Mouse (Mus musculus) left cerebral cortex, adult 2 months (tissue): ENCODE measurements at regions not wholly inside any gene's neighbourhood (a gene's known extent, or its start where the extent isn't known, plus 50 kb on each side); places are given as distances from the start of the nearest gene placed in this dataset.

Experiments
- DNase-seq, 2 experiments: peaks; one replicate each; pipeline ENCODE4 v3.0.0; 2021 to 2022; ENCODE audit warnings: low spot score in 2 of 2, mixed read lengths in 1 of 2; ENCODE audit errors: extremely low spot score in 1 of 2
- H3K27ac ChIP-seq: fragments of 200-600 bp; 2 replicates; pipeline ENCODE4 v1.8.1; 2022
- H3K4me3 ChIP-seq: fragments of 200-600 bp; 2 replicates; pipeline ENCODE4 v1.8.1; 2022
- CTCF ChIP-seq: fragments of 200-600 bp; IDR thresholded peaks from 2 replicates; pipeline ENCODE4 v1.8.1; 2022; ENCODE audit warnings: antibody characterized with exemption, mild to moderate bottlenecking, moderate library complexity
- intact Hi-C: fragments of 180-260 bp; cut with DNase I; formaldehyde crosslinking; loops from one replicate; pipeline ENCODE4 v1.15.1; 2025

DNA sequence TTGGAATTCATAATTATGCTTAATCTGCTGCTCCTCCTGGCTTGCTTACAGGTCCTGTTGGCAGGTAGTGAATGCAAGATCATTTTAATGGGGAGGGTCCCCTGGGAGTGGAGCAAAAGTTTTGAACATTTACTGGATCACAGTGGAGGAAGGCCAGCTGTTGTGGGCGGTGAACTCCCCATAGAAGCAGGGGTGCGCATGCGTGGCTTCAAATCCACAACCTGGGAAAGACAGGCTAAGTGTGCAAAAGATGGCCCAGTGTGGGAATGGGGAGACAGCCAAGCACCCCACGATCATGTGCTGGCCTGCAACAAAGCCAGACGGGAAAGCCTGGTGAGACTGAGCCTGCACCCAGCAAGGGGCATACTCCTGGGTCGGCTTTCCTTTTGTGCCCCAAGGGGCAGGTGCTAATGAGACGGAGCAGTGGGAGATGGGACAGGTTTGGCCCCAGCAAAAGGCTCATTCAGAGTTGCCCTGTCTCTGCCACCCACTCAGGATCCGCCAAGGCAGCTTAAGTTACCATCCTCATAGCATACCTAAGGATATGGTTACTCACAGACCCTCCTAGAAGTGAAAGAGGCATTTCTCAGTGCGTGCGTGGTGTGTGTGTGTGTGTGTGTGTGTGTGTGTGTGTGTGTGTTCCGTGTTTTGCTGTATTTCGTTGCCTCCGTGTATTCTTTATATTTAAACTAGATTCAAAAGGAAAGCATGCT, 412.3 kb downstream of the Epha4 start:
- no peak for TF ChIP-seq CTCF
- intact Hi-C loops = no loop called here
- no peak for DNase-seq
- no peak overlapping the region for H3K4me3 ChIP-seq
- H3K27ac ChIP-seq = no peak overlapping the region

DNA sequence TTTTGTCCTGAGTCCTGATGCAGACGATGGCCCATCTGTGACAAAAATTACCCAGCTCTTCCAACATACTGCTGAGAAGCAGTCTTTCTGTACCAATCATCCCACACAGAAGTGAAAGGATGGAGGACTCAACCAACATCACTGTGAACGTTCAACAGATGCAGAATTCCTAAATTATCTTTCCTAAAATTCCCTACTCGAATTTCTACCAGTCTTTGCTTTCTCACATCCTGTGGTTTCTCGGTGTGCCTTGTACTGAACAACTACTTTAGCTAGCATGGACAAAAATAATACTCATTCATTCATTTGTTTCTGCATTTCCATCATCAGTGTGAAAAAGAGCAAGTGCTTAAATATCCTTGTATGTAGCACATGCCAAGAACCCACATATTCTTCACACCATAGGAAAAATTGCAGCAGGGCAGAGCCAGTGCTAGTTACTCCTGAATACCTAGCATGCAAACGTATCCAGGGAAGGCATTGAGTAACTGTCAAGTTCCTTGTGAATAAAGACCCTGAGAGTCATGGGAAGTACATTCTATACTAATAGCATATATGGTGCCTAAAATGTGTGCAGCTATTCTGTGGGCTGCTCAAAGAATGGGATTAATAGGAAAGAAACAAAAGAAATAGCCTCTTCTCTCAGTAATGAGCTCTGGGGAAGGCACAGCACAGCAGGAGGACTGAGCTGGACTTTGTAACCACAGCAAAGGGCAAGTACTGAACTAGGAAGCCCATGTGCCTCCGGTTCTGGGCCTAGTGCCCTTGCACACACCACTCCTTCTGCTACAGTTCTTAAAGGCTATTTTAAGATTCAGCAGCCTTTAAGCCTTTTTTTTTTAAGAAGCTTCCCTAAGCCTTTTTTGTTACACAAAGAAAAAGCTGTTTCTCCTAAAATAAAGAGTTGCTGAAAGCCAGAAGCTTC, 404.8 kb downstream of the Epha4 start:
- intact Hi-C loops = loop anchor here (5.0 to 10.0 kb wide), 2 partner anchors 407 to 625 kb away; partner anchors contain the start of gene Epha4
- no peak for TF ChIP-seq CTCF
- Histone ChIP-seq H3K27ac (peak overlapping the region; percentile 66), H3K4me3 (no peak overlapping the region)
- peak in 1 of 2 experiments; percentile 13 for DNase-seq

DNA sequence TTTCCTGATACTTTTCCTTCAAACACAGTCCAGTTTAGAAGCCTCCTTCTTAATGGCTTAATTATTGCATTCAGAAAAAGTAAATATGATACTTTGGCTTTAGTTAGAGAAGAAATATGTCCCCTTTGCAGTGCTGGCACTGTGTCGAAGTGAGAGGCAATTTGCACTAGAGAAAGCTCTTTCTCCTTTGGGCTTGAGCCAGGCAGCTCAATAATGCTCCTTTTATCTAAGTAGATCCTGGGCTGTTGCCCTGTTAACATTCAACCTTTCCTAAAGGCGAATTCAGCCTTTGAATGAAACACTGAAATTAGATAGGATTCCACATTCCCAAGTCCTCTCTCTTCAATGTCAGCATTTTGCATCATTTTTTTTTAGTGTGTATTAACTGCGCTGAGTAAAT, 386.5 kb downstream of the Epha4 start:
- Histone ChIP-seq H3K4me3 (no peak overlapping the region), H3K27ac (no peak overlapping the region)
- TF ChIP-seq CTCF = no peak
- DNase-seq = no peak
- intact Hi-C loops = no loop called here

DNA sequence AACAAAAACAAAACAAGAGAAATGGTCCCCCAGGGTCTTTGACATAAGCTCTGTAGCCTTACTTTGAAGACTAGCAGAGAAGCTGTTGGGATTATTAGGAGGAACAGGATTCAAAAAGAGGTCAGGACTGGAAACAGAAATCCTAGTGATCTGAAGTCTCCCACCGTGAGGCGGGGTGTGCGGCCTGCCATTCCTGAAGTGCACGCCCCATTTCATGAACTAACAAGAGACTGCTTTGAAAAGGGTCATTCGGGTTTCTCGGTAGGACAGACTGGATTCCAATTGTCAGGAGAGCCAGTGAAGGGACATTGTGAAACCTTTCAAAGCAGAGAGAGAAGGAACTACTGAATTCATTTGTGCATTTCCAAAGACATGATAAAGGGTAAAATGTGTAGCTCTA, 377.2 kb downstream of the Epha4 start:
- H3K27ac ChIP-seq = no peak overlapping the region
- no peak for DNase-seq
- intact Hi-C loops = no loop called here
- H3K4me3 ChIP-seq = no peak overlapping the region
- no peak for TF ChIP-seq CTCF

DNA sequence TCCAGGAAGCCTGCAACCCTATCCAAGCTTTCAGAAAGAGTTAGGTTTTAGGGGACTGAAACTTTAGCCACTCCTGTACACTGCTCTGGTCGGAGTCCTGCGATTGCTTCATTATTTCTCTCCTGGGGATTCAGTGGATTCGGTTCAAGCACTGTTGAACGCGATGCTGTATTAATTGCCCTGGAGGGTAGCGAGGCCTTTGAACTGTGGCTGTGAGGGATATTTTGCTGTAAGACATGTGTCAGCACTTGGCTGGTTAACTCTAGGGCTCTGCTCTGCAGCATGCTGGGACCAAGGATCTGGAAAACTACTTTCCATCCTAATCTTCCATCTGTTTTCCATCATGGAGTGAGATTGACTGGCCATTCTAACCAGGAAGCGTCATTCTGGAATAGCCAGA, 374.0 kb downstream of the Epha4 start:
- TF ChIP-seq CTCF = no peak
- no peak for DNase-seq
- intact Hi-C loops = no loop called here
- no peak overlapping the region for H3K27ac ChIP-seq
- no peak overlapping the region for H3K4me3 ChIP-seq

DNA sequence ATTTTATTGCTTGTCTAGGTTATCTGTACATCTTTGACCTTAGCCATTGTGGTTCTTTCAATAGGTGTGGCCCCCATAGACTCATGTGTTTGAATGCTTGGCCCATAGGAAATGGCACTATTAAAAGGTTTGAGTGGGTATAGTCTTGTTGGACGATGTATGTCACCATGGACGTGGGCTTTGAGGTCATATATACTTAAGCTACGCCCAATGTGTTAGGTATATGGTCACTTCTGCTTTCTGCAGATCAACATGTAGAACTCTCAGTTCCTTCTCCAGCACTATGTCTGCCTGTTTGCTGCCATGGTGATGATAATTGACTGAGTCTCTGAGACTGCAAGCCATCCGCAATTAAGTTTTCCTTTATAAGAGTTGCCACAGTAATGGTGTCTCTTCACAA, 366.8 kb downstream of the Epha4 start:
- TF ChIP-seq CTCF = no peak
- Histone ChIP-seq H3K27ac (no peak overlapping the region), H3K4me3 (no peak overlapping the region)
- intact Hi-C loops = no loop called here
- no peak for DNase-seq

DNA sequence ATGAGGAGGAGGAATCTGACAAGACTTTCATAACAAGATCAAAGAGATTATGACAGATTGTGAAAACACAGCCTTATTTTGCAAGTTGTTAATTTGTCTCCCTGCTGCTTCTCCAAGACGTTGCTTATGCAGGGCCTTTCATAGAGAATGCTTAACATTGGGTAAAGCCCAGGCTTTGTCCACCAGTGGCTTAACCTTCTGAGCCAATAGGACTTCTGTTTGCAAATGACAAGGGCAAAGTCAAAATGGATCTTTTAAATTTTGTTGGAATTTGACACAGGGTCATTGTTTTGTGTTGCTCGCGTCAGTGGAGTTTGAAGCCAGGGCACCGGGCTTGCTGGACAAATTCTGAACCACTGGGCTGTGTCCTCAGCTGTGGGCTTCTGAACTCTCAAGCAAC, 346.6 kb downstream of the Epha4 start:
- Histone ChIP-seq H3K4me3 (no peak overlapping the region), H3K27ac (no peak overlapping the region)
- intact Hi-C loops = no loop called here
- no peak for DNase-seq
- TF ChIP-seq CTCF = no peak

DNA sequence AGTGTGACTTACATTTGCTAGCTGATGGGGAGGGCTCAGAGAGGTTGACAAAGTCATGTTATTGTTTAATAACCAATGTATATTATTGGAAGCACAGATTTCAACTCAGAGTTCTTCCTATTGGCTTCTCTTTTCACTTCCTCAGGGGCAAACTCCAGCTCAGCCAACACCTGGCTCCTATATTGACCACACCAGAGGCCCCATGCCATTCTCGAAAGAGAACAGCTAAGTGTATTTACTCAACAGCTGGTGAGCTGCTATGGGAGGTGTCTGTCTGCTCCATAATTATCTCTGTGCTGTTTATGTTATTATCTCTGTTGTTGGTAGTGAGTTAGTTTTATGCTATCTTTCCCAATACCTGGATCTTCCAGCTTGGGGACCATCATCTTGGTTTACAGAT, 342.4 kb downstream of the Epha4 start:
- Histone ChIP-seq H3K27ac (no peak overlapping the region), H3K4me3 (no peak overlapping the region)
- TF ChIP-seq CTCF = no peak
- DNase-seq = no peak
- intact Hi-C loops = no loop called here

DNA sequence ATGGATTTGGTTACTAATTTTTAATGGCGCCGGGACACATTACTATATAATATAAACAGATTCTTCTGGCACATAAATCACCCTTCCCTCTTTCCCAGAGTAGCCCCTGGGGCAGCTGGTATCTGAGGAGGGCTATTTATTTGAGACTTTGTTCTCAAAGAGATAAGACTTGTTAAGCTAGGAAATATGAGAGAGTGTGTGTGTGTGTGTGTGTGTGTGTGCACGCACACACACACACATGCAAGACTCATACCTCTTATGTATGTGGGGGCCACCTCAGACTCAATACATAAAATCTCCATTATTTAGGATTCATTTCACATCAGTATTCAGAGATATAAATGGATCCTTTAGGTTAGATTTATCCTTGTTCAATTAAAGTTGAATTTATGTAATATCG, 340.1 kb downstream of the Epha4 start:
- H3K4me3 ChIP-seq = no peak overlapping the region
- H3K27ac ChIP-seq = no peak overlapping the region
- no peak for DNase-seq
- intact Hi-C loops = no loop called here
- TF ChIP-seq CTCF = no peak

DNA sequence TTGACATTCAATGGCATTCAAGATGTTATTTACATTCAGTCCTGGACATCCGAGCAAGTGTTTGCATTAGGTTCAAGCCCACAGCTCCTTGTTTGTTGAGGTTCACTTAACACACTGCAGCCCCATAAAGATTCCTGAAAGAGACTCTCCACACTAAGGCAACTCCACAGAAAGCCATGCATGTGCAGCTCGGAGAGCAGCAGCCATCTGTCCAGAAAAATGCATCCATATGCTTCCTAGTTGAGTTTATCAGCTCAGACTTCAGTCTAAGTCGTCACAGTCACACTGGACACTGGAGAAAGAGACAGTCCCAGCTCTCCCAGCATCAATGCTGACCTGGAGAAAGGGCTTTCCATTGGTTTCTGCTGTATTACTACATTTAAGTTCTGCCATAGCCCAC, 339.7 kb downstream of the Epha4 start:
- intact Hi-C loops = no loop called here
- no peak for DNase-seq
- Histone ChIP-seq H3K27ac (no peak overlapping the region), H3K4me3 (no peak overlapping the region)
- no peak for TF ChIP-seq CTCF

DNA sequence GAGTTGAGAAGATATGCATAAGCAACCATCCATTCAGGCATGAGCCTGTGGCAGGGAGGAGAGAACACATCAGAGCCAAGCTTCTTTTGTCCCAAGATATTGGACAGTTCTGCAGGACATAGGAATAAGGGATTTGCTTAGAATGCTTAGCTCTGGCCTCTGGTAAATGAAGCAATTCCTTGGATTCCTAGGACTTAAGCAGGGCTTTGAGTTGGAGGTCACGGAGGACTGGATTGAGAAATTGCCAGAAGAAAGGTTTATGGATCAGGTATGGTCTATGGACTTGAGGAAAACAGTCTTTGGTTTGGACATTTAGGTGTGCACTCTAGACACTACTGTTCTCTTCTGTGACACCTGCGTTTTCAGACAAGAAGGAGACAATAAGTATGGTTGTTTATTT, 338.4 kb downstream of the Epha4 start:
- H3K4me3 ChIP-seq = no peak overlapping the region
- no peak for DNase-seq
- no peak for TF ChIP-seq CTCF
- H3K27ac ChIP-seq = no peak overlapping the region
- intact Hi-C loops = no loop called here

DNA sequence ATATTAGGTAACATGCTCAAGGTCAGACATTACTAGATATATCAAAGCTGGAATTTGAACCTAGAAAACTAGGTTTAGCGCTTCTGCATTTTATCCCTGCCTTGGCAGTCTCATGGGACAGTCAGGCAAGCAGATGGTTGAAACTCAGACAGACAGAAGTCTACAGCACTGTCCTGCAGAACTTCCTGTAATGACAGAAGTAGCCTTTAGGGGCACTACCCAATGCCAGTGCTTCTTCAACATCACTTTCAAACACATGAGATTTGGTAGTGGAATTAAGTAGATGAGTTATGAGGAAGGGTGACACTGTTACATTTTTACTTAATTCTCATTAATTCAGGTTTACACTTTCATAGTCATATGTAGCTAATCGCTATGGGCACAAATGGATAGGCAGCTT, 330.9 kb downstream of the Epha4 start:
- no peak overlapping the region for H3K4me3 ChIP-seq
- no peak overlapping the region for H3K27ac ChIP-seq
- peak; percentile 47 for TF ChIP-seq CTCF
- DNase-seq = no peak
- intact Hi-C loops = no loop called here

DNA sequence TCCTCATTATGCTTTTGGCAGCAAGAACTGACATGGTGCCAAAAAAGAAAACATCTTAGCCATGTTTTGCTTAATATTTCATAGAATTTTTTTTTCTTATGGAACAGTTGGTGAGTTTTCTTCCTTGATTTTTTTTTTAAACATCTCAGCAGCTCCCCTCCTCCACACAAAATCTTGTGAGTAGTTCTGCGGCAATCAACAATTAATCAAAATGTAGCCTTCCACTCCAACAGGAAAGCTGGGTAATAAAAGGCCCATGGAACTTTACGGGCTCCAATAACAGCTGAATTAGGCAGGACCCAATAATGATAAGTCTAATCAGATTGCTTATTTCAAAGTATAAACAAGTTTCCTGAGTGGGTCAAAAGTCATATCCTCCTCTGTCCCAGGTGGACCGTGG, 324.7 kb downstream of the Epha4 start:
- DNase-seq = no peak
- Histone ChIP-seq H3K4me3 (no peak overlapping the region), H3K27ac (no peak overlapping the region)
- intact Hi-C loops = no loop called here
- TF ChIP-seq CTCF = no peak
